Mouse (Mus musculus): ENCODE data around the gene Sgo1.
A peak's percentile ranks its signal among the peaks of the same experiment; 100 is the strongest.
"Not testable (repeated sequence)": the region's sequence is repeated elsewhere in the genome, so short reads cannot be mapped to it uniquely, and the experiment has no call there.

The Sgo1 gene

DNA sequence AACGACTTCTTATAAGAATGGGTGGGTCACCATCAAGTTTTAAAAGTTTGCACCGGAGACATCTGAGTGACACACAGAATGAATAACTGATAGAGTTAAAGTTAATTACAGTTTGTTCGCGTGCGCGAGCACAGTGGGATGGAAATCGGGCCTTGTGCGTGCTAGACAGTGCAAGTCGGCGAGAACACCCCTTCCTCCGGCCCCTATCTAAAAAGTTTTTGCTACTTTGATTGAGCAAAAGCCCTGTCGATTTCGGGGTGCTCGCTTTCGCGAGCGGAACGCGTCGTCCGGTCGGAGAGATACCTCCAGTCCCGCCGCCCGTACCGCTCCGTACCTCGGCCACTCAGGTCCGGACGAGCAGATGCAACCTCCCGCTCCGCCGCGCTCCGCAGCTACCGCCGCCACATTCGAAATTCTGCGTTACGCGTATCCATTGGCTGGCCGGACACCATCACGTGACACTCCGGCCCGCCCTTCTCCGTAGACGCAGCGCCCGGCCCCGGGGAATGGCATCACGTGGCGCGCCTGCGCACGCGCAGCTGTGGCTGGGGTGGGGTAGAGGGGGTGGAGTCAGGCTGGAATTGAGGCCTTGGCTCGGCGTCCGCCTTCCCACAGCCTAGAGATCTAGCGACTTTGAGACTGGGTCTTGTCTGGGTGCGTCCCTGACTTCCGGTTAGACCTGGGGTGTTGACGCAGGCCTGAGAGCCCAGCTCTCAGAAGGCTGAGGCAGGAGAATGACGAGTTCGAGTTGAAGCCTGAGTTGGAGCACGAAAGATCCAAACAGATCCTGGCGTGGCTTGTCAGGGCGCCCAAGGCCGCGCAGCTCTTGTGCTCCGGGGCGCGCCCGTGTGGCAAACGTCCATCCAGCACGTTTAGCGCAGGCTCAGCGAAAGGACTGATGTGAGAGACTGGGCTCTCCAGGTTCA is at the start of gene Sgo1:
Sgo1 (minus strand) TSS at position 457 of the 926 bp plus-strand sequence.
- DNase-seq, result peak; percentile 98 to 99

DNA sequence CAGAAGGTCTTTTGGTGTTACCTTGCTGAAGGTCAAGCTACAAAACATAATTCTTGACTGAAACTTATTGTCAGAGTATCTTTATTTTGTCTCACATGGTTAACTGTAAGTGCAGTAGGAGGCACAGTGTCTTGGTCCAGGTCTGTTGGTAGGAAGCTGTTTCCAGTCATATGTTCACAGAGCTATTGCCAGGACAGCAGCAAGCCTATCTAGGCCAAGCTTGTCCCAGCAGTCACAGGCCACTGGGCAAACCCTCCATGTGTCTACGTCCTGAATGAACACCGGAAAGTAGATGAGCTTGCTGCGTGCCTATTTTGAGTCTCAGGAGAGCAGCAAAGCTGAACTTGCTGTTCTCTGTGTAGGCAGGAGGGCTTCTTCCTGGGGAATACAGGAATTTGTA is 29.8 kb upstream of the Sgo1 start:
- peak; percentile 5 to 19 for DNase-seq

GRCm38 (mm10) chr17:53718474-53718873 is 29.3 kb upstream of the Sgo1 start:
- peak; percentile 5 to 8 for DNase-seq

DNA sequence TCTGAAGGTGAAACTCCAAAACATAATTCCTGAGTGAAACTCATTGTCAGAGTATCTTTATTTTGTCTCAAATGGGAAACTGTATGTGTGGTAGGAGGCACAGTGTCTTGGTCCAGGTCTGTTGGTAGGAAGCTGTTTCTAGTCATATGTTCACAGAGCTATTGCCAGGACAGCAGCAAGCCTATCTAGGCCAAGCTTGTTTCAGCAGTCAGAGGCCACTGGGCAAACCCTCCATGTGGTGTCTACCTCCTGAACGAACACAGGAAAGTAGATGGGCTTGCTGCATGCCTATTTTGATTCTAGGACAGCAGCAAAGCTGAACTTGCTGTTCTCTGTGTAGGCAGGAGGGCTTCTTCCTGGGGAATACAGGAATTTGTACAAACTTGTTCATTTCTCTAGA is 26.0 kb upstream of the Sgo1 start:
- peak in 1 of 2 experiments; percentile 8 for DNase-seq

GRCm38 (mm10) chr17:53714453-53714852 is 25.3 kb upstream of the Sgo1 start:
- no peak for DNase-seq

- DNase-seq, result not testable (repeated sequence)
Measured at GRCm38 (mm10) chr17:53697521-53697920, 8.4 kb upstream of the Sgo1 start.

DNA sequence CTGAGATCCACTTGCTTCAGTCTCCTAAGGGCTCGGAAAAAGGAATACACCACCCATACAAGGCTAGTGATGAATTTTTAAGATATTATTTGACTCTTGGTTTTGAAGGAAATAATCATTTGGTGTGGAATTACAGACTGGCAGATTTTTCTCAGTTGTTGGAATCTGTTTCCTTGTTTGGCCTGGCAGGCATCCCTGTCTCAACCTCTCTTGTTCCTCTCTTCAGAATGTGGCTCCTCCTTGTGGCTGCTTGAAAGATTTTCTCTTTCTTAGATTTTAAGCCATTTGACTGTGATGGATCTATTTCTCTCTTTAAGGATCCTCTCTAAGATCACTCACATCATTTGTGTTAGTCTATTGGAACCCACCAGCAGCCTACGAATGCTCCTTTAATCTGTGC is 4.9 kb upstream of the Sgo1 start:
- peak; percentile 76 to 82 for DNase-seq

DNA sequence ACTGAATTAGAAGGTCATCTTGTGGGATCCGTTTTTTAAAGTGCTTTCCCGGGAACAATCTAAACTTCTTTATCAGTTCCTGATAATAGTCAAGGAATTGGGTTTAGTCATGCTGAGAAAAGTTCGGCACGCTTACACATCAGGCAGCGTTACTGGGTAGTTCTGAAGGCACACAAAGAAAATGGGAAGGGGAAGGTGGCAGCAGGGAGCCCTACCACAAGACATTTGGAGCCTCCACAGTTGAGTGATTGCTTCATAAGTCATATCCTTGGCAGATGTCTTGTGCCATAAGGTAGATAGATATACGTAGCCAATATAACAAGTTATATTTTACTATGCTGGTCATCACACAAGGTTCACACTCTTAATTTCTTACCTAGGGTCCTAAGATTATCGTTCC is 813 bp upstream of the Sgo1 start:
- peak; percentile 44 to 52 for DNase-seq

DNA sequence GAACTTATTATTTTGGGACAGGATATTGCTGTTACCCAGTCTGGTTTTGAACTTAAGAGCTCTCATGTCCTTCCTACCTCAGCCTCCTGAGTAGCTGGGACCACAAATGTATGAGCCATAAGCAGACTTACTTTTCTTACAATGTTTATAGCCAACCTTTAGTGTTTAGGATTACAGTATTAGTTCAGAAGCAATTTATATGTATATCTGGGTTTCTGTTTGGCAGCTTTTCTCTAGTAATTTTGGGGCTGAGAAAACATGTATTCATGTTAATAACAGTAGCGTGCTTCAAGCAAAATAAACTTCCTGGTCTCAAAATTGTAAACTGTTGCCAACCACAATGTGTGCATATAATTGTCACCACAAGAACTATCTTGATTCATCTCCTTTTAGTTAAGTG is 812 bp downstream of the Sgo1 start:
- no peak for DNase-seq

- peak; percentile 79 to 81 for DNase-seq
Measured at GRCm38 (mm10) chr17:53678716-53679115, 10.4 kb downstream of the Sgo1 start.

DNA sequence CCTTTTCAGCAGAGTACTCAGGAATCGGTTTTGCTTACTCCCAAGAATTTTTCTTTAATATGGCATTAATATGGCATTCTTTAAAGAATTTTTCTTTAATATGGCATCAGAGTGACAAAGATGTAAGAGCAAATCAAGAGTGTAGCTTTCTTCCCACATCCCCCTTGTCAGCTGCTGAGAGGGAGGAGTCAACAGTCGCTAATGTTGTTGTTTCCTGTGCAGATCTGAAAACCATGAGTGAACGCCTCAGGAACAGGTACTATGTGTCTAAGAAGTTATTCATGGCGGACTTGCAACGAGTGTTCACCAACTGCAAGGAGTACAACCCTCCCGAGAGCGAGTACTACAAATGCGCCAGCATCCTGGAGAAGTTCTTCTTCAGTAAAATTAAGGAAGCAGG is 18.7 kb downstream of the Sgo1 start:
- DNase-seq, result no peak

GRCm38 (mm10) chr17:53664703-53665382 is 24.3 kb downstream of the Sgo1 start:
- DNase-seq, result no peak

DNA sequence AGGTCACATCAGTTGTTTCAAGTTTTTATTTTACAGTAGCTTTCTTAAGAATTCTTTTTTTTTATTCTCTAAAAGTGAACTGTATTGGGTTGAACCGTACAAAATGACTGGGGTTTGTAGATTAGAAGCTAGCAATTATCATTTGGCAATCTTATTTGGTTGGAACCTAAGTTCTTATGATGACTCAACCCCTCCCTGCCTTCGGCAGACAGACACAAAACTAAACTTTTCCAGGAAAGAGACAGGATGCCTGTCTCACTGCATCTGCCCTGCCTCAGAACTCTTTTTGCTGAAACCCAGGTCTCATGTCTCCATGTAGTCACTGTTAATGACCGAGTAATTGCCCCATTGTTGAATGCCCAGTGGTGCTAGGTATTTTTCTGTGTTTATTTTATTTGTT is 24.9 kb downstream of the Sgo1 start:
- no peak for DNase-seq

- no peak for DNase-seq
Measured at GRCm38 (mm10) chr17:53661056-53661840, 27.9 kb downstream of the Sgo1 start.

DNA sequence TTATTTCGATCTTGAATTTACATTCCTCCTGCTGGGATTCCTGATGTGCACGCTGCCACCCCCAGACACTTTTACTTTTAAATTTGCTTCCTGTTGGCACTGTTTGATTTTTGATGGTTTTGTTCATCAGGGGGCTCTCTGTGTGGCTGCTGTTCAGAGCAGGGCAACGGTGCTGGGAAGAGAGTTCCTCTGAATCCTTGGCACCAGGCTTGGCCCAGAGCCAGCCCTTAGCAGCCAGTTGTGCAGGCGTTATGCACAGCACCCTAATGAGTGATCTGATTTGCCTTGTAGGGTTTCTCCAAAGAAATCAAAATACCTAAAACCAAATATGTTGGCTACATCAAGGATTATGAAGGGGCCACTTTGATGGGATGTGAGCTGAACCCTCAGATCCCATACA is 29.4 kb downstream of the Sgo1 start:
- DNase-seq, result peak; percentile 56 to 67

- DNase-seq, result no peak
Measured at GRCm38 (mm10) chr17:53659230-53659629, 29.9 kb downstream of the Sgo1 start.

DNA sequence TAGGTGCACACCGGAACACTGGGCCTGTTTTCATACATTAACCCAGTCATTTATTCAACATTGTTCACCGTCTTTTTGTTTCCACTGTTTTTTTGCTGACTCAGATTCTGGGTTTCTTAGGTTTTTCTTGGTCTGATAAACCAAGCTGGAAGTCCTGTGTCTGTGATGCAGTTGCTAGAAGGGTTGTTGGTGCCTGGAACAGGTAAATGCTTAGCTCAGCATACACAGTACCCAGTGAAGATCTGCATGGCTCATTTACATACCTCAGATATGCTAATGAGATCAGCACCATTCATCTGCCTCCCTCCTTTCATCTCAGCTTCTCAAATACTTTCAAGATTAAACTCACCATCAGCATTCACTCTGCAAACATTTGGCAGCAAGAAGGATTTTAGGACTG is 30.5 kb downstream of the Sgo1 start:
- DNase-seq, result no peak

GRCm38 (mm10) chr17:53657391-53657790 is 31.7 kb downstream of the Sgo1 start:
- DNase-seq, result peak; percentile 48 to 59

DNA sequence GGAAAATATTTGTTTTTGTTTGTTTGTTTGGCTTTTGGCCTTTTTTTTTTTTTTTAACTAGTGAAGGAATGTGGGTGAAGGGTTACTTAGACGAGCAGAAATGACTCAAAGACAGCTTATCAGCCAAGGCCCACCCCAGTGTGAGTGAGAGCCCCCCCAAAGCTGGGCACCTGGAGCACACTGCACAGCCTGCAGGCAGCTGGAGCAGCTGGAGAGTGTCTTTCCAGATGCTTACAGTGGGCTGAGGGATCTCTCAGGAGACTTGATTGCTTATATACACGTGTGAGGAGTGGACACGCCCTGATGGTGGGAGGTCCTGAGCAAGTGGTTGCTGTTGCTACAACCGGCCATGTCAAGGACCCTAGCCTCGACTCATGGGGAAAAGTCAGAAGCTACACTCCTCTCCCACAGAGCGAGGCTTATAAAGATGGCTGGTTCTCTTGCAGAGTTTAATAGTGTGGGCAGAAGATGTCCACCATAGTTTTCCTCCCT is 32.7 kb downstream of the Sgo1 start:
- DNase-seq, result no peak

GRCm38 (mm10) chr17:53655959-53656358 is 33.2 kb downstream of the Sgo1 start:
- DNase-seq, result no peak

DNA sequence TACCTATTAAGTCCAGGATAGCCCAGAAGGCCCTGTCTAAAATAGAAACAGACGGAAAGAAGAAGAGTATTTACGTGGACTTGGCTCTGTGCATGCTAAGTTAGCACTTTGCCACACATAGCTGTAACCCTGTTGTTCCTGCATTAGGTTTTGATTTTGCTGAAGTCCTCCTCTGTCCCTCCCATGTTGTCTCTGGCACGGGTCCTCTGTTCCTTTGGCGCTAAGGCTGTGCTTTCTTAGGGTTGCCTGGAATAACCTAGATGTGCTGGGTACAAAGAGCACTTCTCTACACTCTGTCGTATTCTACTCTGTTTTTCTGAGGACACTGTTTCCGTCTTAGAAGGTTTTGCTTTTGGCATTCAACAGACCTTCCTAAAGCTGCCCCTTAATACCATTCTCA is 34.1 kb downstream of the Sgo1 start:
- peak in 1 of 2 experiments; percentile 4 for DNase-seq

DNA sequence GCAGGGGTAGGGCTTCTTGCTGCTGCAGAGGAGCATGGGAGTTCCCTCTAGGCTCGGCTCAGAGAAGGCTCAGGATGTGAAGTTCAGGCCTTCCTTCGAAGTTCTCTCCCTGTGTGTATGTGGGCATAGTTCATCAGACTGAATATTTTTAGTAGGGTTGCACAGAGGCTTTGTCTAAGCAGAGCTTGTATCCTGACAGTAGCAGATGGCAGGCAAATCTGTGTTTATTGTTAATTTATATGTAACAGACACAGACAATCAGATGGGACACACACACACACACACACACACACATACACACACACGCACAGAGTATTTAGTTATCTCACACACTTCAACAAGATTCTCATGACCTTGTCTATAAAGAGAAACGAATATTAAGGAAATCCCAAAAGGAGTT is 34.5 kb downstream of the Sgo1 start:
- no peak for DNase-seq

DNA sequence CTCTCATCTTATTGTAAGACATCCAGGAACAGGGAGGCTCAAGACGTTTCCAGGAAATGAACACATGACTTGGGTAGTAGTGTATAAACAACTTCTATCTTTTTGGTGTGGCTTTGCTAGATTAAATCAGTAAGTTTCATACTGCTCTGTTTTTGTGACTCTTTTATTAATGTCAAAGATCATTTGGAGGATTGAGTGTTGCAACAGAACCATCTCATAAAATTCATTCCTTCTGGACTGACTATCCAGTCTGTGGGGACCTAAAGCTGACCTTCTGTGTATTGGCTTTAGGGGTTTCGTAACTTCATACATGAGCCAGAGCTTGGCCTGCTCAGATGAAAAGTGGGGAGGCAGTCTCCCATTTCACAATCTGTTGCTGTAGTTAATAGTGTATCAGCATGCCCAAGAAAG is 38.9 kb downstream of the Sgo1 start:
- no peak for DNase-seq
